Mouse (Mus musculus) mesoderm, embryonic 11.5 days (tissue): ENCODE data around the gene Calhm3.

Experiments used
- DNase-seq: peaks from one replicate; pipeline ENCODE4 v3.0.0-alpha.2; 2012; ENCODE audit warnings: low read depth, low spot score

The Calhm3 gene

GRCm38 (mm10) chr19:47157664-47158063 lies at the start of gene Calhm3:
Gene Calhm3 (minus strand): TSS chr19:47157764.
- DNase-seq = no peak

GRCm38 (mm10) chr19:47206126-47206525 lies 48.6 kb upstream of the Calhm3 start:
- DNase-seq = no peak

GRCm38 (mm10) chr19:47204653-47205052 lies 47.1 kb upstream of the Calhm3 start:
- DNase-seq = no peak

GRCm38 (mm10) chr19:47203042-47203441 lies 45.5 kb upstream of the Calhm3 start:
- DNase-seq = no peak

GRCm38 (mm10) chr19:47202429-47202828 lies 44.9 kb upstream of the Calhm3 start:
- no peak for DNase-seq

GRCm38 (mm10) chr19:47201972-47202371 lies 44.4 kb upstream of the Calhm3 start:
- DNase-seq = no peak

GRCm38 (mm10) chr19:47198671-47199350 lies 41.2 kb upstream of the Calhm3 start:
- no peak for DNase-seq

GRCm38 (mm10) chr19:47192158-47192557 lies 34.6 kb upstream of the Calhm3 start:
- no peak for DNase-seq

GRCm38 (mm10) chr19:47188515-47189128 lies 31.1 kb upstream of the Calhm3 start:
- DNase-seq = no peak

- no peak for DNase-seq
Observed at GRCm38 (mm10) chr19:47186514-47187275, 29.1 kb upstream of the Calhm3 start.

- no peak for DNase-seq
Observed at GRCm38 (mm10) chr19:47184736-47185135, 27.2 kb upstream of the Calhm3 start.

- no peak for DNase-seq
Observed at GRCm38 (mm10) chr19:47184221-47184620, 26.7 kb upstream of the Calhm3 start.

GRCm38 (mm10) chr19:47180011-47180410 lies 22.4 kb upstream of the Calhm3 start:
- no peak for DNase-seq

- DNase-seq = no peak
Observed at GRCm38 (mm10) chr19:47179272-47179809, 21.8 kb upstream of the Calhm3 start.

GRCm38 (mm10) chr19:47178431-47179271 lies 21.1 kb upstream of the Calhm3 start, which contains the start of gene Neurl1a:
Gene Neurl1a (plus strand): TSS chr19:47178820.
- peak; percentile 66 for DNase-seq

- DNase-seq = no peak
Observed at GRCm38 (mm10) chr19:47178001-47178400, 20.4 kb upstream of the Calhm3 start.

GRCm38 (mm10) chr19:47176916-47177505 lies 19.4 kb upstream of the Calhm3 start:
- DNase-seq = no peak

- DNase-seq = no peak
Observed at GRCm38 (mm10) chr19:47175472-47175871, 17.9 kb upstream of the Calhm3 start.

- no peak for DNase-seq
Observed at GRCm38 (mm10) chr19:47174515-47174914, 17.0 kb upstream of the Calhm3 start.

- peak; percentile 85 for DNase-seq
Observed at GRCm38 (mm10) chr19:47168793-47169412, 11.3 kb upstream of the Calhm3 start.
